Mouse (Mus musculus): ENCODE measurements around the gene Dgke.

DNA sequence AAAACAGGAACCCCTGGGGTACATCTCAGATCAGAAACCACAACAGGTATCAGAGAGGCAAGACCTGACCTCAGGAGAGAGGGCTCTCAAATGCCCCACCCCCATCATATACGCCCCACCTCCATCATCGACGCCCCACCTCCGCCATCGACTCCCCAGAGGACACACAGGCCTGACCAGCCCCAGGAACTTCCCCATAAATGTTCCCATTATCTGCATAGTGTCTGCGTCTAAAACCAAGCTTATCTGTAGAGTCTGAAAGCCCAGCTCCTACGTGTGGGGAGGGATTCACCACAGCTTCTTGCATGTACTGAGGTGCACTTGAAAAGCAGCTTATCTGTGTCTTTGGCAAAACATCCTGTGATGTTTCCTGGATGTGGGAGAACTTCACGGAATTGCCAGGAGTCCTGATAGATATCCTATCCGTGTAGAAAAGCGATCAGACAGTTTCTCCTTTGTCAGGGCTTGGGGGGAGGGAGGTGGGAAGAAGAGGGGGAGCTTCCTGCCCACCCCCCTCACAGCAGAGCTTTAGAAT is 37.7 kb downstream of the Dgke start:
- TF ChIP-seq CHD2 (IDR thresholded peaks at IDR 0.05; ENCODE audit: low read depth, low read length), result no peak
- TF ChIP-seq ZNF384 (IDR thresholded peaks at IDR 0.05; ENCODE audit: low read depth, low read length), result no peak
- TF ChIP-seq HCFC1 (IDR thresholded peaks at IDR 0.05; ENCODE audit: borderline replicate concordance, insufficient read depth, low read length), result no peak

Data from ES-E14 (cell line).